Mouse (Mus musculus) thymus, postnatal 14 days (tissue): ENCODE measurements around the gene Gm36210.
"Not testable (repeated sequence)": the region's sequence is repeated elsewhere in the genome, so short reads cannot be mapped to it uniquely, and the experiment has no call there.

Experiments used
- DNase-seq: peaks from one replicate; pipeline ENCODE4 v3.0.0; 2021

The Gm36210 gene

DNA sequence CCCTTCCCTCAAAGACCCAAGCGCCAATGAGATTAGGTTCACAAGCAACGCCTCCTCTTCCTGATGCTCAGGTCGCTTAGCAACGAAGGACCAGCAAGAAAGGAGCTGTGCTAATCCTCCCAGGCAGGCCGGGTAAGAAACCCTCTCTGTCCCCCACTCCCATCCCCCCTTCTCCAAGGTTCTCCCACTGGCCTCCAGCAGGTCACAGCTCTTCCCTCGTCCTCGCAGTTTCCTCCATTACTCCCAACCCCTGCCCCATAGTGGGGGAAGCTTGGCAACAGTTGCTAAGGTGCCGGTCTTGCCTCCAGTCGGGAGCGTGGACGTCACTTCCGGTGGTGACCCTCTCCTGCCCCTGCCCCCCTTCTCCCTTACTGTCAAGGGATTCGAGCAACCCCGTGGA lies 16.2 kb upstream of the Gm36210 start:
- peak; percentile 59 for DNase-seq

DNA sequence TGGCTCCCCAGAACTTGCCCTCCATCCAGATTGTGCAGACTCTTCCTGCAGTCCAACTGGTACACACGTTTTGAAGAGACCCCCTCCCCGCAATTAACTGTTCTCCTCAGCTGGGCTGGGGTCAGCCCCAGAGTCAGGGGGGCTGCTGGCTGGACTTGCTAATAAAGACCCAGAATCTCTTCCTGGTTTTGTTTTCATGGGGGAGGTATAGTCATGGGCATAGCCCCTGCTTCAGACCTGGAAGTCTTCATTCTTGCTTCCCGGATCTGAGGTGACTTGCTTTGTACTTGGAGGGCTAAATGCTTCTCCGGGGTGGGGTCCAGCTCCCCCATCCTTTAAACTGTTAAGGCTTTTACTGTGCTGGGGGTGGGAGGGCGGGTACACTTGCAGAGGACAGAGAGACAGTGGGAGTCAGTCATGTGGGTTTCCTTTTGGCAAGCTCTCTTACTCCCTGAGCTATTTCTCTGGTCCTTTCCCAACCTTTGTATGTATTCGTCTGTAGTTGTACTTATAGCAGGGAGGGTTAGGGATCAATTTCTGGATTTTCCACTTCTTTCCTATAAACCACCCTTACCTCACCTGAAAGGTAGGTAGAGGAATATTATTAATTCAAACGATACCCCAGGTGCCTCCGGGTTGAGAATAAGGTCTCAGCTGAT lies 15.6 kb upstream of the Gm36210 start, which contains the start of gene Nat14:
Nat14 (plus strand) TSS at position 205 of the 659 bp plus-strand sequence.
- no peak for DNase-seq

DNA sequence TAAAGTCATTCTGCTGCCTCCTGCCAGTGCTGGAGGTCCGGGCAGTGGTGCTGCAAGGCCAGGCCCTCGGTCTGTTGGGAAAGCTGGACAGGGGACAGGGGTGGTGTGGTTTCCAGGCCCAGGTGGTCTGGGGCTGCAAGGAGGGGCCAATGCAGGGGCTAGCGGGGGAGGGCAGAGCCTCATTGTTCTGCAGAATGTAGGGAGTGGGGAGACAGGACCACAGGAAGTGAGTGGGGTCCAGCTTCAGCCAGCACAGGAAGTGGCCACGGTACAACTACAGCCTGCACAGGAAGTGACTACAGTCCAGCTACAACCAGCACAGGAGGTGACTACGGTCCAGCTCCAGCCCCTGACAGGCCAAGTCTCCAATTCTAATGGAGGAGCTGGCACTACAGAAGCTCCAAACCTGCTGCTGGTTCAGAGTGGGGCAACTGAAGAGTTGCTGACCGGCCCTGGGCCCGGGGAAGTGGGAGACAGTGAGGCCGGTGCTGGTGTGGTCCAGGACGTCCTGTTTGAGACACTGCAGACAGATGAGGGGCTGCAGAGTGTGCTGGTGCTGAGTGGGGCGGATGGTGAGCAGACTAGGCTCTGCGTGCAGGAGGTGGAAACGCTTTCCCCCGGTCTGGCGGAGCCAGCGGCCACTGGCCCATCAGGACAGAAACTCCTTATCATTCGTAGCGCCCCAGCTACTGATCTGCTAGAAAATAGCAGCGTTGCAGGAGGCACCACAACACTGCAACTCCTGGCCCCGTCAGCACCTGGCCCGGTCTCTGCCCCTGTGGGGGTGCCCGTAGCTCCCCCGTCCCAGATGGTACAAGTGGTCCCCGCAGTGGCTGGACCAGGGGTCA lies 14.9 kb upstream of the Gm36210 start:
- DNase-seq, result no peak

- DNase-seq, result no peak
Observed at GRCm38 (mm10) chr7:4920496-4920895, 14.2 kb upstream of the Gm36210 start.

DNA sequence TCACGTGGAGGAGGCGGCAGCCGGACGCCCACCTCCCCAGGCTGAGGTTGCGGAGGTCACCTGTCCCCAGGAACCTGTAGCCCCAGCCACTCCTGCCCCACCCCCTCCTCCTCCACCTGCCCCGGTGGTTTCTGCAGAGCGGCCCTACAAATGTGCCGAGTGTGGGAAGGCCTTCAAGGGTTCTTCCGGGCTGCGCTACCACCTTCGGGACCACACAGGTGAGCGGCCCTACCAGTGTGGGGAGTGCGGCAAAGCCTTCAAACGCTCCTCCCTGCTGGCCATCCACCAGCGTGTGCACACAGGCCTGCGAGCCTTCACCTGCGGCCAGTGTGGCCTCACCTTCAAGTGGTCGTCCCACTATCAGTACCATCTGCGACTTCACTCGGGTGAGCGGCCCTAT lies 13.7 kb upstream of the Gm36210 start:
- DNase-seq, result no peak

- DNase-seq, result no peak
Observed at GRCm38 (mm10) chr7:4919096-4919495, 12.8 kb upstream of the Gm36210 start.

- no peak for DNase-seq
Observed at GRCm38 (mm10) chr7:4918681-4919080, 12.4 kb upstream of the Gm36210 start.

GRCm38 (mm10) chr7:4917494-4917893 lies 11.2 kb upstream of the Gm36210 start:
- DNase-seq, result no peak

DNA sequence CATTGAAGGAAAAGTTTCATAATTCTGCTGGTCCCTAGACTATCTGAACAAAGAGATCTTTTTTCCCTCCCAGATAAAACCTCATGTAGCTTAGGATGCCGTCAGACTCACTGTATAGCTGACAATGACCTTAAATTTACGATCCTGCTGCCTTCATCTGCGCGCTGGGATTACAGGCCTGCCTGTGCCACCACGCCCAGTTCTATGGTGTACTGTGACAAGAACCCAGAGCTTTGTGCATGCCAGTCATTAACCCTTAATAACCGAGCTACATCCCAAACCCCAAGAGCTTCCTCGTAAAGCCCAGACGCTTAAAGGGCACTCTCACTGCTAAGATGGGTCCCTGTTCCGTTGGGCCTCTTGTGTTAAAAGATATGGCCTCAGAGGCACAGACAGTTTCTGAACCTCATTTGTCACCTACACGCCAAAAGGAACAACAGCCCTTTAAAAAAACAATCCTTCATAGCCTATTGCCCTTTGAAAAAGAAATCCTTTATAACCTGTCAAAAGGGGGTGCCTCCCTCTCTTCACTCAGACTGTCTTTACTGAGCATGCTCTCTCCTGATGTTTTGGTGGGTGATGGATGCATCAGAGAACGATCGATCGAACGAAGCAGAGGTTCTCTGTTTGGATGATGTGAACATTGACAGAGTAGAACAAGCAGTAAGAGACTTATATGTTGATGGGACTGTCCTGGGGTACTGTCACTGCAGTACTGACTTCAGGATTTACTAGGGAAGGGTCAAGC lies 9.5 kb upstream of the Gm36210 start:
- peak; percentile 43 for DNase-seq

- DNase-seq, result peak; percentile 96
Observed at GRCm38 (mm10) chr7:4915007-4915665, 8.8 kb upstream of the Gm36210 start, which contains the start of gene Zfp628. Zfp628 (plus strand) TSS chr7:4915217.

DNA sequence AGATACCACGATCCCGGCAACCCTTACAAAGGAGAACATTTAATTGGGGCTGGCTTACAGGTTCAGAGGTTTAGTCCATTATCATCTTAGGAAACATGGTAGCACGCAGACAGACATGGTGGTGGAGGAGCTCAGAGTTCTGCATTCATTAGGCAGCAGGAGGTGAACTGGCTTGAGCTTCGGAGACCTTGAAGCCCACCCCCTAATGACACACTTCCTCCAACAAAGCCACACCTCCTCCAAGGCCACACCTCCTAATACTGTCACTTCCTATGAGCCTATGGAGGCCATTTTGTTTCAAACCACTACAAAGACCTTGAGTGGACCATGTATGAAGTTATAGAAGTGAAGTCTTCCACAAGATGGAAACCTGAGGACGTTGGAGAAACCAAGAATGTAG lies 5.9 kb upstream of the Gm36210 start:
- DNase-seq, result no peak

DNA sequence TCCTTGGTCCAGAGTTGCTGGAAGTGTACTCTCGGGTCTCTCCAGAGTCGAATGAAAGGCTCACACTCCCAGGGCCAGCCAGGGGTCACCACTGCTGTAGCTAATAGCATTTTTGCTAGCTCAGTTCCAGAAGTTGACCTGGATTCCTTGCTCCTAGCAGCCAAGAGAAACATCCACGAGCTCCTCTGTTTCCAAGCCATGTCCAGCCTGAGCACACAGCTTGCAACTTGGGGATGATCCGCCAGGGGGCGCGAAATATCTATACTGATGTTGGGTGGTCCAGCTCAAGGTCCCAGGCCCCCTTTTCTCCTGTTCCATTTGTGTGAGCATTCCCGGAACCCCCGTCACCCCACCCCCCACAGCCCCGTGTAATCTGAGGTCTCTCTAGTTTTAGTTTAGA lies 5.2 kb upstream of the Gm36210 start:
- DNase-seq, result peak; percentile 67

DNA sequence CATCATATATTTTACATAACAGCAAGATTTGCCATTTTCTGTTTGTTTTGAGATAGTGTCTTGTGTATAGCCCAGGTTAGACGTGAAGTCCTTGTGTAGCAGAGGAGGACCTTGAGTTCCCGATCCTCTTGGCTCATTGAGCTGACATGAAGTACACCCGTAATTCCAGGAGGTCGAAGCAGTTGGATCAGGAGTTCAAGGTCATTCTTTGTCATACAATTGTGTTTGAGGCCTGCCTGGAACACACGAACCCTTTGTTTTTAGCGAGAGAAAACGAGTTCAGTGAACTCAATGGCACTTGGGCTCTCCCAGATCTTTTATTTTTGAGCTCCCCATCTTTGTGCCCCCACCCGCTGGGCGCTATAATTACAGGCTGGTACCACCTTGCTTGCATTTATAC lies 3.9 kb downstream of the Gm36210 start:
- DNase-seq, result no peak

DNA sequence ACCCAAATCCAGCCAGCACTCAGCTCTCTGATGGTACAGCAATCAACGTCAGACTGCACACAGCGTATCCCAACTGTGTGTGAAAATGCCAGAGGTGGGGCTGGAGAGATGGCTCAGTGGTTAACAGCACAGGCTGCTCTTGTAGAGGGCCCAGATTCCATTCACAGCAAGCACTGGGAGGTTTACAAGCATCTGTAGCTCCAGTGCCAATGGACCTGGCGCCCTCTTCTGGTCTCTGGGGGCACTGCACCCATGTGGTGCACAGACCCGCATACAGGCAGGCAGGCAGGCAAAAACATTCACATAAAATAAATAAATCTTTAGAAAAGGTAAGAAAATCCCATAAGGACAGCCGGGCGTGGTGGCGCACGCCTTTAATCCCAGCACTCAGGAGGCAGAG lies 5.1 kb downstream of the Gm36210 start:
- peak; percentile 59 for DNase-seq

GRCm38 (mm10) chr7:4900523-4900851 lies 5.8 kb downstream of the Gm36210 start:
- DNase-seq, result no peak

GRCm38 (mm10) chr7:4899649-4900522 lies 6.4 kb downstream of the Gm36210 start:
- DNase-seq, result peak; percentile 30

DNA sequence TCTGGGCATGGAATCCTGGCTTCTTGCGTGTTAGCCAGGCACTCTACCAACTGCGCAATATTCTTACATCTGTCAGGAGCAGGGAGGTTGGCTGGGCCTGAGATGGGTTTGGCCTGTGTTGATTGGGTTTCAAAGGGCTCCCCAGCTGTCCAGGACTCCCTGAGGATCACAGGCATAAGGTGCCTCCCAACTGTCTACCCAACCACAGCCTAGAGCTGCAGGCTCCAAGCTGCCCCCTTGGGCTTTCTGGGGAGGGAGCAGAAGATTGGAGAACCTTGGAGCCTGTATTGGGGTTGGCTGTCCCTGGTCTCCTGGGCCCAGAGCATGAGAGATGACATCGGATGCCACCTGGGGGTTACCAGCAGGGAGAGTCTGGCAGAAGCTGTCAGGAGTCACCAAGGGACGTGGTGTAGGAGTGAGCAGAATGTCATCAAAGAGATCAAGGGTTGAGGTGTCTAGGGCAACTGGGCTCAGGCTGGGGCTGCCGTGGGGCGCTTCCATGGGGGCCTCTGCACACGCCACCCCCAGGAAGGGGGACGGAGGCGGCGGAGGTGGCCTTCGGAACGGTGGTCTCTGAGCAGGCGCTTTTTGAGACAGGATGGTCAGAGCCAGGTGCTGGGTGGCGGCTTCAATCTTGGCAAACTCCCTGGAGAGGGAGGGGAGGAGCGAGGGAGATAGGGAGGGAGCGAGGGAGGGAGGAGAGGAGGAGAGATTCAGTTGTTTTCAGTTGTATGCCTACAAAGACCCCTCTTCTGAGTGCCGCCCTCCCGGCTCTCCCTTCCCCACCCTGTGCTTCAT lies 7.3 kb downstream of the Gm36210 start:
- no peak for DNase-seq

GRCm38 (mm10) chr7:4895186-4895585 lies 11.1 kb downstream of the Gm36210 start:
- no peak for DNase-seq

GRCm38 (mm10) chr7:4886680-4887079 lies 19.6 kb downstream of the Gm36210 start:
- DNase-seq, result no peak

GRCm38 (mm10) chr7:4879036-4879435 lies 27.3 kb downstream of the Gm36210 start:
- DNase-seq, result not testable (repeated sequence)

GRCm38 (mm10) chr7:4878186-4878585 lies 28.1 kb downstream of the Gm36210 start:
- DNase-seq, result peak; percentile 66
